Mouse (Mus musculus): ENCODE results near the gene Txnrd2. TPM values are rescaled to one million over a fixed set of nuclear protein-coding genes. Genes with fewer than 3 reads are reported as not detected.
A peak's percentile ranks its signal among the peaks of the same experiment; 100 is the strongest.

The Txnrd2 gene
- 13.4 and 14.1 TPM in 2 replicates for polyA plus RNA-seq (2012; rRNA removed)
- polyA plus RNA-seq (2014; fragmentation: Nextera tagmentation; extraction: Ambion mirVana): 13.6 and 18.4 TPM in 2 replicates

- ATAC-seq (ENCODE audit: low FRiP score, low read depth) (peak; percentile 79), DNase-seq (ENCODE audit: low spot score) (peak; percentile 50)
- peak within 1 kb of the TSS; percentile 94 for H3K4me2 ChIP-seq (replicated peaks; ENCODE audit: low read depth, low read length, severe bottlenecking)
- H3K9me3 ChIP-seq (ENCODE audit: control insufficient read depth, low read length): no peaks in the 10 kb centered on the region
- no peaks in the 10 kb centered on the region for H3K27me3 ChIP-seq (ENCODE audit: control insufficient read depth, insufficient read depth, low read length)
- peak within 1 kb of the TSS; percentile 88 for H3K9ac ChIP-seq (ENCODE audit: low read depth, low read length, severe bottlenecking)
- TF ChIP-seq POLR2A (IDR thresholded peaks at IDR 0.05; ENCODE audit: borderline replicate concordance, extremely low read depth, insufficient read depth, insufficient read length): peak; percentile 34; the same call in 1 of the 2 replicates
- H3K4me3 ChIP-seq (replicated peaks; ENCODE audit: low read length): peak within 1 kb of the TSS; percentile 89
- peaks cover 12% of the 10 kb centered on the region for H3K36me3 ChIP-seq (ENCODE audit: control insufficient read depth, insufficient read depth, low read length)
- 3% methylated on average over 45 of the region's 52 CpGs for WGBS
- H3K4me1 ChIP-seq (ENCODE audit: control insufficient read depth, insufficient read depth, low read length): peaks cover 28% of the 10 kb centered on the region
- peak within 1 kb of the TSS; percentile 73 for H3K27ac ChIP-seq (replicated peaks; ENCODE audit: low read depth, low read length)
These were observed at the start of gene Txnrd2 for GRCm38 (mm10) chr16:18426215-18426791. Gene Txnrd2 (plus strand): TSS chr16:18426384.

GRCm38 (mm10) chr16:18377203-18377602, 49.0 kb upstream of the Txnrd2 start:
- WGBS: 30% methylated on average over 3 of the region's 3 CpGs

DNA sequence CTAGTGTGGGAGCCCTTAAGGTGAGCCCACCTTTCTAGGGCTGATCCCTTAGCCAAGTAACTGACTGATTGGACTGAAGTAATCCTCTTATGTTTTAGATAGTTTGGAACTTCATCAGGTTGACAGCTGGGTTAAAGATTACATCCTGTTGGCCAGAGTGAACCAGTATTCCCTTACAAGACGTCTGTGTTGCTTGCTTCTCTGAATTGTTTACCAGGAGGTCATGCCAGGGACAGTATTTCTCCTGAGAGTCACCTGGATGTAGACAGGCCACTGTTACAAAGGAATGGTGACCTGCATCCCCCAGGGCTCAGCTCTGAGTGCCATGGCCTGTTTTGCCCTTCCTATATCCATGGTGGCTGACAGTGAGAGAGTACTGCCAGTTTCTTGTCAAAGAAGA, 47.7 kb upstream of the Txnrd2 start:
- H3K36me3 ChIP-seq (ENCODE audit: control insufficient read depth, insufficient read depth, low read length): no peaks in the 10 kb centered on the region
- H3K9me3 ChIP-seq (ENCODE audit: control insufficient read depth, low read length): no peaks in the 10 kb centered on the region
- H3K4me2 ChIP-seq (replicated peaks; ENCODE audit: low read depth, low read length, severe bottlenecking): no peak overlapping the region
- H3K9ac ChIP-seq (ENCODE audit: low read depth, low read length, severe bottlenecking): no peak overlapping the region
- TF ChIP-seq POLR2A (IDR thresholded peaks at IDR 0.05; ENCODE audit: borderline replicate concordance, extremely low read depth, insufficient read depth, insufficient read length): no peak
- no peak for DNase-seq (ENCODE audit: low spot score)
- no peak overlapping the region for H3K27ac ChIP-seq (replicated peaks; ENCODE audit: low read depth, low read length)
- ATAC-seq (ENCODE audit: low FRiP score, low read depth): no peak
- peaks cover 2% of the 10 kb centered on the region; the same call in 1 of the 2 replicates for H3K4me1 ChIP-seq (ENCODE audit: control insufficient read depth, insufficient read depth, low read length)
- H3K4me3 ChIP-seq (replicated peaks; ENCODE audit: low read length): no peak overlapping the region
- no peaks in the 10 kb centered on the region for H3K27me3 ChIP-seq (ENCODE audit: control insufficient read depth, insufficient read depth, low read length)
- WGBS: 26% methylated on average over 1 of the region's 1 CpGs

More at GRCm38 (mm10) chr16:18377203-18377602, 49.0 kb upstream of the Txnrd2 start:
- no peaks in the 10 kb centered on the region for H3K9me3 ChIP-seq (ENCODE audit: control insufficient read depth, low read length)
- H3K4me2 ChIP-seq (replicated peaks; ENCODE audit: low read depth, low read length, severe bottlenecking): no peak overlapping the region
- H3K4me3 ChIP-seq (replicated peaks; ENCODE audit: low read length): no peak overlapping the region
- peaks cover 2% of the 10 kb centered on the region; the same call in 1 of the 2 replicates for H3K4me1 ChIP-seq (ENCODE audit: control insufficient read depth, insufficient read depth, low read length)
- ATAC-seq (ENCODE audit: low FRiP score, low read depth): no peak
- DNase-seq (ENCODE audit: low spot score): no peak
- H3K27me3 ChIP-seq (ENCODE audit: control insufficient read depth, insufficient read depth, low read length): no peaks in the 10 kb centered on the region
- H3K9ac ChIP-seq (ENCODE audit: low read depth, low read length, severe bottlenecking): no peak overlapping the region
- no peaks in the 10 kb centered on the region for H3K36me3 ChIP-seq (ENCODE audit: control insufficient read depth, insufficient read depth, low read length)
- no peak for TF ChIP-seq POLR2A (IDR thresholded peaks at IDR 0.05; ENCODE audit: borderline replicate concordance, extremely low read depth, insufficient read depth, insufficient read length)
- H3K27ac ChIP-seq (replicated peaks; ENCODE audit: low read depth, low read length): no peak overlapping the region

GRCm38 (mm10) chr16:18379338-18380001, 46.7 kb upstream of the Txnrd2 start:
- no peak for ATAC-seq (ENCODE audit: low FRiP score, low read depth)
- Histone ChIP-seq H3K4me3 (replicated peaks; ENCODE audit: low read length) (no peak overlapping the region), H3K27ac (replicated peaks; ENCODE audit: low read depth, low read length) (no peak overlapping the region), H3K4me1 (ENCODE audit: control insufficient read depth, insufficient read depth, low read length) (peaks cover 2% of the 10 kb centered on the region; the same call in 1 of the 2 replicates), H3K36me3 (ENCODE audit: control insufficient read depth, insufficient read depth, low read length) (no peaks in the 10 kb centered on the region), H3K9me3 (ENCODE audit: control insufficient read depth, low read length) (no peaks in the 10 kb centered on the region), H3K27me3 (ENCODE audit: control insufficient read depth, insufficient read depth, low read length) (no peaks in the 10 kb centered on the region), H3K9ac (ENCODE audit: low read depth, low read length, severe bottlenecking) (no peak overlapping the region), H3K4me2 (replicated peaks; ENCODE audit: low read depth, low read length, severe bottlenecking) (no peak overlapping the region)
- 84% methylated on average over 8 of the region's 8 CpGs for WGBS
- TF ChIP-seq POLR2A (IDR thresholded peaks at IDR 0.05; ENCODE audit: borderline replicate concordance, extremely low read depth, insufficient read depth, insufficient read length): no peak
- no peak for DNase-seq (ENCODE audit: low spot score)

GRCm38 (mm10) chr16:18380495-18381063, 45.6 kb upstream of the Txnrd2 start:
- no peaks in the 10 kb centered on the region for H3K36me3 ChIP-seq (ENCODE audit: control insufficient read depth, insufficient read depth, low read length)
- 43% methylated on average over 6 of the region's 6 CpGs for WGBS
- no peak overlapping the region for H3K27ac ChIP-seq (replicated peaks; ENCODE audit: low read depth, low read length)
- H3K9ac ChIP-seq (ENCODE audit: low read depth, low read length, severe bottlenecking): no peak overlapping the region
- peaks cover 2% of the 10 kb centered on the region; the same call in 1 of the 2 replicates for H3K4me1 ChIP-seq (ENCODE audit: control insufficient read depth, insufficient read depth, low read length)
- TF ChIP-seq POLR2A (IDR thresholded peaks at IDR 0.05; ENCODE audit: borderline replicate concordance, extremely low read depth, insufficient read depth, insufficient read length): no peak
- H3K27me3 ChIP-seq (ENCODE audit: control insufficient read depth, insufficient read depth, low read length): no peaks in the 10 kb centered on the region
- ATAC-seq (ENCODE audit: low FRiP score, low read depth) (0 out of 2 replicates have a peak, but pooled peaks have one; percentile 41), DNase-seq (ENCODE audit: low spot score) (no peak)
- H3K4me3 ChIP-seq (replicated peaks; ENCODE audit: low read length): no peak overlapping the region
- no peaks in the 10 kb centered on the region for H3K9me3 ChIP-seq (ENCODE audit: control insufficient read depth, low read length)
- no peak overlapping the region for H3K4me2 ChIP-seq (replicated peaks; ENCODE audit: low read depth, low read length, severe bottlenecking)

All from limb, embryonic 14.5 days (tissue).